Mouse (Mus musculus) hindbrain, postnatal 0 days (tissue): Measurements from ENCODE around the gene Ccnk. TPM values are rescaled to one million over a fixed set of nuclear protein-coding genes. Genes with fewer than 3 reads are reported as not detected.

ENCODE experiments used
- ATAC-seq: fragments of 200-750 bp; cut with Nextera tagmentation; 2 replicates; pipeline ENCODE4 v1.8.0; 2017; ENCODE audit warnings: mild to moderate bottlenecking, moderate TSS enrichment, moderate library complexity
- DNase-seq: peaks from one replicate; pipeline ENCODE4 v3.0.0-alpha.2; 2015; ENCODE audit warnings: low spot score
- H3K27ac ChIP-seq: fragments of 300-500 bp; sonication (generic); 2 replicates; pipeline ENCODE4 v1.5.1; 2014; ENCODE audit warnings: mild to moderate bottlenecking
- H3K27me3 ChIP-seq: fragments of 300-500 bp; sonication (generic); 2 replicates; pipeline ENCODE4 v1.6.1; 2014; ENCODE audit warnings: low read length, mixed read lengths; ENCODE audit not compliant: insufficient read depth
- H3K36me3 ChIP-seq: fragments of 300-500 bp; sonication (generic); 2 replicates; pipeline ENCODE4 v1.6.1; 2014; ENCODE audit warnings: low read length, mixed read lengths; ENCODE audit not compliant: insufficient read depth
- H3K4me1 ChIP-seq: fragments of 300-500 bp; sonication (generic); 2 replicates; pipeline ENCODE4 v1.6.1; 2014; ENCODE audit warnings: antibody characterized with exemption, low read length, mixed read lengths; ENCODE audit not compliant: insufficient read depth
- H3K4me2 ChIP-seq: fragments of 300-500 bp; sonication (generic); 2 replicates; pipeline ENCODE4 v1.6.1; 2014; ENCODE audit warnings: low read depth, mild to moderate bottlenecking, low read length, moderate library complexity, mixed read lengths
- H3K4me3 ChIP-seq: fragments of 300-500 bp; sonication (generic); 2 replicates; pipeline ENCODE4 v1.5.1; 2014; ENCODE audit warnings: low read length
- H3K9ac ChIP-seq: fragments of 300-500 bp; sonication (generic); replicated peaks from 2 replicates; pipeline ENCODE4 v1.6.1; 2014; ENCODE audit warnings: mild to moderate bottlenecking, low read length, moderate library complexity, mixed read lengths
- H3K9me3 ChIP-seq: fragments of 300-500 bp; sonication (generic); 2 replicates; pipeline ENCODE4 v1.6.1; 2016; ENCODE audit warnings: low read length, mixed read lengths
- CTCF ChIP-seq: IDR thresholded peaks from 2 replicates; pipeline ENCODE4 v1.5.1; 2016; ENCODE audit warnings: antibody characterized with exemption, control low read depth, low read depth
- WGBS: fragments of 180-500 bp; shearing (Covaris S2); extraction: QIAGEN DNeasy Blood & Tissue Kit; methylation state at CpG from one replicate; pipeline ENCODE4 v1.1.7; 2014; 5-methylcytosine and 5-hydroxymethylcytosine counted together
- polyA plus RNA-seq: library from polyadenylated mRNA; unstranded; fragments of >200 nt; fragmentation: Nextera tagmentation; extraction: Ambion mirVana; gene quantifications from 2 replicates; pipeline ENCODE4 v1.2.1, GENCODE M21; 2015
- total RNA-seq: library from RNA; depleted of rRNA; stranded (reverse); fragments of >200 nt; gene quantifications from 2 replicates; pipeline ENCODE4 v1.2.3, GENCODE M21; 2014

Gene Ccnk
- total and polyA plus RNA-seq, 2 experiments from 2014 or later: 2.8 to 8.0 TPM

- Histone ChIP-seq H3K27me3 (no peaks in the 10 kb centered on the region), H3K27ac (0 out of 2 replicates have a peak overlapping the region, but pooled peaks have one; percentile 1), H3K4me3 (no peak overlapping the region), H3K9ac (no peak overlapping the region), H3K36me3 (no peaks in the 10 kb centered on the region), H3K4me2 (no peak overlapping the region), H3K9me3 (no peaks in the 10 kb centered on the region), H3K4me1 (peaks cover 24% of the 10 kb centered on the region)
- 43% methylated on average over 18 of the region's 18 CpGs for WGBS
- DNase-seq (peak; percentile 53), ATAC-seq (no peak)
- no peak for TF ChIP-seq CTCF
Observed at GRCm38 (mm10) chr12:108213090-108214041, 34.0 kb downstream of the Ccnk start.

- no peak overlapping the region for H3K4me3 ChIP-seq
- H3K4me2 ChIP-seq: no peak overlapping the region
- H3K36me3 ChIP-seq: no peaks in the 10 kb centered on the region
- H3K9me3 ChIP-seq: no peaks in the 10 kb centered on the region
- TF ChIP-seq CTCF: no peak
- H3K27me3 ChIP-seq: no peaks in the 10 kb centered on the region
- 46% methylated on average over 8 of the region's 8 CpGs for WGBS
- no peak for ATAC-seq
- H3K27ac ChIP-seq: no peak overlapping the region
- DNase-seq: no peak
- H3K9ac ChIP-seq: no peak overlapping the region
- H3K4me1 ChIP-seq: peaks cover 28% of the 10 kb centered on the region
Observed at GRCm38 (mm10) chr12:108215090-108215489, 35.7 kb downstream of the Ccnk start.

GRCm38 (mm10) chr12:108216611-108217370 lies 37.4 kb downstream of the Ccnk start:
- peak overlapping the region; percentile 20; the same call in 1 of the 2 replicates for H3K27ac ChIP-seq
- no peak for ATAC-seq
- WGBS: 36% methylated on average over 11 of the region's 11 CpGs
- peak; percentile 65 for DNase-seq
- no peaks in the 10 kb centered on the region for H3K36me3 ChIP-seq
- TF ChIP-seq CTCF: no peak
- no peak overlapping the region for H3K4me3 ChIP-seq
- no peak overlapping the region for H3K4me2 ChIP-seq
- H3K4me1 ChIP-seq: peaks cover 45% of the 10 kb centered on the region
- H3K9ac ChIP-seq: no peak overlapping the region
- H3K27me3 ChIP-seq: no peaks in the 10 kb centered on the region
- no peaks in the 10 kb centered on the region for H3K9me3 ChIP-seq

- Histone ChIP-seq H3K27ac (no peak overlapping the region), H3K4me2 (no peak overlapping the region), H3K4me3 (no peak overlapping the region), H3K36me3 (no peaks in the 10 kb centered on the region), H3K9ac (no peak overlapping the region), H3K4me1 (peaks cover 43% of the 10 kb centered on the region), H3K9me3 (no peaks in the 10 kb centered on the region), H3K27me3 (no peaks in the 10 kb centered on the region)
- peak; percentile 69 for TF ChIP-seq CTCF
- WGBS: 51% methylated on average over 5 of the region's 5 CpGs
- DNase-seq (peak; percentile 48), ATAC-seq (no peak)
Observed at GRCm38 (mm10) chr12:108217572-108217971, 38.2 kb downstream of the Ccnk start.

- H3K27ac ChIP-seq: peak overlapping the region; percentile 78
- peak overlapping the region; percentile 33 for H3K9ac ChIP-seq
- 27% methylated on average over 15 of the region's 15 CpGs for WGBS
- peaks cover 43% of the 10 kb centered on the region for H3K4me1 ChIP-seq
- H3K4me3 ChIP-seq: no peak overlapping the region
- ATAC-seq (no peak), DNase-seq (peak; percentile 42)
- no peaks in the 10 kb centered on the region for H3K36me3 ChIP-seq
- 0 out of 2 replicates have a peak overlapping the region, but pooled peaks have one; percentile 11 for H3K4me2 ChIP-seq
- no peaks in the 10 kb centered on the region for H3K9me3 ChIP-seq
- TF ChIP-seq CTCF: no peak
- no peaks in the 10 kb centered on the region for H3K27me3 ChIP-seq
Observed at GRCm38 (mm10) chr12:108219163-108219562, 39.8 kb downstream of the Ccnk start.

GRCm38 (mm10) chr12:108219825-108220616 lies 40.6 kb downstream of the Ccnk start:
- H3K36me3 ChIP-seq: no peaks in the 10 kb centered on the region
- H3K9ac ChIP-seq: peak overlapping the region; percentile 19
- no peaks in the 10 kb centered on the region for H3K9me3 ChIP-seq
- 51% methylated on average over 21 of the region's 21 CpGs for WGBS
- H3K27me3 ChIP-seq: no peaks in the 10 kb centered on the region
- TF ChIP-seq CTCF: no peak
- no peak overlapping the region for H3K4me3 ChIP-seq
- DNase-seq: no peak
- H3K27ac ChIP-seq: peak overlapping the region; percentile 78
- ATAC-seq: no peak
- no peak overlapping the region for H3K4me2 ChIP-seq
- peaks cover 43% of the 10 kb centered on the region for H3K4me1 ChIP-seq
